Mouse (Mus musculus): ENCODE data around the gene Tmem121. TPM values are rescaled to one million over a fixed set of nuclear protein-coding genes. Genes with fewer than 3 reads are reported as not detected.

Gene Tmem121
- total RNA-seq, 2 experiments from 2014 or later, result 20.5 to 23.8 TPM

GRCm38 (mm10) chr12:113149341-113149740 lies 36.4 kb upstream of the Tmem121 start:
- DNase-seq, result no peak

- DNase-seq, result no peak
These were observed 35.8 kb upstream of the Tmem121 start for GRCm38 (mm10) chr12:113149896-113150295.

GRCm38 (mm10) chr12:113150591-113150990 lies 35.1 kb upstream of the Tmem121 start:
- no peak for DNase-seq

GRCm38 (mm10) chr12:113151046-113151445 lies 34.7 kb upstream of the Tmem121 start:
- DNase-seq, result no peak

- DNase-seq, result no peak
These were observed 34.0 kb upstream of the Tmem121 start for GRCm38 (mm10) chr12:113151661-113152271.

- DNase-seq, result no peak
These were observed 33.5 kb upstream of the Tmem121 start for GRCm38 (mm10) chr12:113152272-113152661.

- no peak for DNase-seq
These were observed 32.7 kb upstream of the Tmem121 start for GRCm38 (mm10) chr12:113152991-113153525.

- DNase-seq, result no peak
These were observed 31.8 kb upstream of the Tmem121 start for GRCm38 (mm10) chr12:113153971-113154370.

- DNase-seq, result no peak
These were observed 31.0 kb upstream of the Tmem121 start for GRCm38 (mm10) chr12:113154747-113155075.

GRCm38 (mm10) chr12:113155076-113155771 lies 30.5 kb upstream of the Tmem121 start:
- no peak for DNase-seq

- peak; percentile 99 for DNase-seq
These were observed 29.7 kb upstream of the Tmem121 start, which contains the start of gene Tedc1 for GRCm38 (mm10) chr12:113155887-113156539. TSS of gene Tedc1 (plus strand) at chr12:113156421.

GRCm38 (mm10) chr12:113156540-113156929 lies 29.2 kb upstream of the Tmem121 start:
- DNase-seq, result no peak

GRCm38 (mm10) chr12:113157002-113157401 lies 28.7 kb upstream of the Tmem121 start:
- DNase-seq, result no peak

- no peak for DNase-seq
These were observed 28.2 kb upstream of the Tmem121 start for GRCm38 (mm10) chr12:113157521-113157920.

- no peak for DNase-seq
These were observed 27.8 kb upstream of the Tmem121 start for GRCm38 (mm10) chr12:113157971-113158370.

- peak; percentile 58 to 69 for DNase-seq
These were observed 22.1 kb upstream of the Tmem121 start for GRCm38 (mm10) chr12:113163561-113164006.

- DNase-seq, result no peak
These were observed 17.6 kb upstream of the Tmem121 start for GRCm38 (mm10) chr12:113168031-113168536.

- no peak for DNase-seq
These were observed 8.6 kb upstream of the Tmem121 start for GRCm38 (mm10) chr12:113176960-113177725.

- DNase-seq, result no peak
These were observed 4.7 kb upstream of the Tmem121 start for GRCm38 (mm10) chr12:113181020-113181419.

- no peak for DNase-seq
These were observed 785 bp upstream of the Tmem121 start for GRCm38 (mm10) chr12:113184945-113185344.

- DNase-seq, result no peak
These were observed 738 bp downstream of the Tmem121 start for GRCm38 (mm10) chr12:113186326-113187010.

- no peak for DNase-seq
These were observed 1.3 kb downstream of the Tmem121 start for GRCm38 (mm10) chr12:113187011-113187375.

Data from layer of hippocampus, postnatal 36 days (tissue).